Mouse (Mus musculus) CH12.LX (cell line): ENCODE measurements around the gene Zdhhc23. TPM values are rescaled to one million over a fixed set of nuclear protein-coding genes. Genes with fewer than 3 reads are reported as not detected.

Source experiments
- DNase-seq: peaks from one replicate; pipeline ENCODE4 v3.0.0-alpha.2; 2013; ENCODE audit errors: extremely low read depth
- H3K27ac ChIP-seq: 2 replicates; pipeline ENCODE4 v1.5.1; 2012; ENCODE audit warnings: low read depth, mild to moderate bottlenecking, control low read depth, moderate library complexity; ENCODE audit not compliant: insufficient read depth
- H3K27me3 ChIP-seq: replicated peaks from 2 replicates; pipeline ENCODE3; 2012; ENCODE audit warnings: inconsistent platforms
- H3K36me3 ChIP-seq, 2 experiments: replicated peaks in 1 of 2; 2 replicates each; pipeline versions ENCODE3 to v1.6.1; 2012; ENCODE audit warnings: inconsistent platforms in 1 of 2, low read length in 1 of 2, mild to moderate bottlenecking in 1 of 2, mixed read lengths in 1 of 2, moderate library complexity in 1 of 2; ENCODE audit not compliant: control insufficient read depth in 1 of 2, insufficient read depth in 1 of 2
- H3K4me1 ChIP-seq, 2 experiments: 2 replicates each; pipeline ENCODE4 v1.6.1; 2012; ENCODE audit warnings: inconsistent platforms in 1 of 2, moderate library complexity in 1 of 2; ENCODE audit not compliant: insufficient read depth in 2 of 2, control insufficient read depth in 1 of 2
- H3K4me2 ChIP-seq: 2 replicates; pipeline ENCODE4 v1.6.1; 2012; ENCODE audit warnings: low read depth, mild to moderate bottlenecking, control low read depth; ENCODE audit not compliant: poor library complexity, insufficient read depth, severe bottlenecking
- H3K4me3 ChIP-seq, 3 experiments: fragments of 150-350 bp in 1 of 3; sonication (generic) in 1 of 3; replicated peaks in 1 of 3; 2 replicates each; pipeline versions ENCODE3 to v1.5.1; 2011 to 2012; ENCODE audit warnings: low read depth in 2 of 3, low read length in 2 of 3, mild to moderate bottlenecking in 2 of 3, moderate library complexity in 2 of 3, control low read depth in 1 of 3, improper control_type of control experiment in 1 of 3, inconsistent platforms in 1 of 3, mixed read lengths in 1 of 3; ENCODE audit not compliant: poor library complexity in 1 of 3
- H3K79me2 ChIP-seq: replicated peaks from 2 replicates; pipeline ENCODE4 v1.6.1; 2012; ENCODE audit warnings: mild to moderate bottlenecking, moderate library complexity; ENCODE audit not compliant: control insufficient read depth, poor library complexity, insufficient read depth, severe bottlenecking; ENCODE audit errors: extremely low read depth
- H3K9ac ChIP-seq: 2 replicates; pipeline ENCODE4 v1.6.1; 2012; ENCODE audit warnings: low read depth, mild to moderate bottlenecking, control low read depth, moderate library complexity; ENCODE audit not compliant: insufficient read depth
- H3K9me3 ChIP-seq: replicated peaks from 2 replicates; pipeline ENCODE3; 2012; ENCODE audit warnings: low read length, inconsistent platforms, mixed read lengths
- BHLHE40 ChIP-seq: IDR thresholded peaks from 2 replicates; pipeline ENCODE4 v1.6.1; 2011; ENCODE audit warnings: mild to moderate bottlenecking, low read depth, low read length, improper control_type of control experiment
- ELF1 ChIP-seq: IDR thresholded peaks from 2 replicates; pipeline ENCODE4 v1.6.1; 2014; ENCODE audit warnings: low read depth, mild to moderate bottlenecking, inconsistent platforms, low read length, improper control_type of control experiment
- EP300 ChIP-seq: IDR thresholded peaks from 2 replicates; pipeline ENCODE4 v1.6.1; 2011; ENCODE audit warnings: low read length, improper control_type of control experiment
- ETS1 ChIP-seq: conservative IDR thresholded peaks from 2 replicates; pipeline ENCODE4 v1.6.1; 2012; ENCODE audit warnings: low read depth, mild to moderate bottlenecking, inconsistent platforms, low read length, improper control_type of control experiment, moderate library complexity
- GABPA ChIP-seq: IDR thresholded peaks from 2 replicates; pipeline ENCODE4 v1.6.1; 2012; ENCODE audit warnings: low read depth, low read length, improper control_type of control experiment, inconsistent platforms; ENCODE audit not compliant: insufficient replicate concordance
- IRF4 ChIP-seq: IDR thresholded peaks from 2 replicates; pipeline ENCODE4 v1.6.1; 2014; ENCODE audit warnings: low read depth, mild to moderate bottlenecking, inconsistent platforms, low read length, improper control_type of control experiment
- JUND ChIP-seq: conservative IDR thresholded peaks from 2 replicates; pipeline ENCODE4 v1.6.1; 2011; ENCODE audit warnings: low read depth, low read length, improper control_type of control experiment
- MAFK ChIP-seq: IDR thresholded peaks from 2 replicates; pipeline ENCODE4 v1.6.1; 2011; ENCODE audit warnings: low read length, improper control_type of control experiment; ENCODE audit not compliant: insufficient replicate concordance
- MEF2A ChIP-seq: IDR thresholded peaks from 2 replicates; pipeline ENCODE4 v1.6.1; 2014; ENCODE audit warnings: low read depth, mild to moderate bottlenecking, inconsistent platforms, low read length, improper control_type of control experiment, borderline replicate concordance
- MXI1 ChIP-seq: IDR thresholded peaks from 2 replicates; pipeline ENCODE4 v1.6.1; 2011; ENCODE audit warnings: mild to moderate bottlenecking, low read depth, low read length, improper control_type of control experiment
- MYC ChIP-seq: IDR thresholded peaks from 2 replicates; pipeline ENCODE4 v1.6.1; 2011; ENCODE audit warnings: low read depth, mild to moderate bottlenecking, improper control_type of control experiment, low read length
- NRF1 ChIP-seq: IDR thresholded peaks from 2 replicates; pipeline ENCODE4 v1.6.1; 2014; ENCODE audit warnings: low read depth, mild to moderate bottlenecking, inconsistent platforms, low read length, improper control_type of control experiment, moderate library complexity
- POLR2A ChIP-seq: IDR thresholded peaks from 2 replicates; pipeline ENCODE4 v1.6.1; 2011; ENCODE audit warnings: low read depth, mild to moderate bottlenecking, improper control_type of control experiment, low read length
- SIN3A ChIP-seq: IDR thresholded peaks from 2 replicates; pipeline ENCODE4 v1.6.1; 2012; ENCODE audit warnings: low read length, improper control_type of control experiment, inconsistent platforms
- UBTF ChIP-seq: IDR thresholded peaks from 2 replicates; pipeline ENCODE4 v1.6.1; 2012; ENCODE audit warnings: low read depth, mild to moderate bottlenecking, inconsistent platforms, low read length, improper control_type of control experiment, moderate library complexity
- ZC3H11A ChIP-seq: IDR thresholded peaks from 2 replicates; pipeline ENCODE4 v1.6.1; 2012; ENCODE audit warnings: low read depth, mild to moderate bottlenecking, inconsistent platforms, low read length, improper control_type of control experiment
- ZKSCAN1 ChIP-seq: IDR thresholded peaks from 2 replicates; pipeline ENCODE4 v1.6.1; 2012; ENCODE audit warnings: low read depth, inconsistent platforms, low read length, improper control_type of control experiment, borderline replicate concordance
- ZMIZ1 ChIP-seq: IDR thresholded peaks from 2 replicates; pipeline ENCODE4 v1.6.1; 2012; ENCODE audit warnings: low read depth, mild to moderate bottlenecking, inconsistent platforms, low read length, improper control_type of control experiment
- ZNF384 ChIP-seq: IDR thresholded peaks from 2 replicates; pipeline ENCODE4 v1.6.1; 2012; ENCODE audit warnings: low read depth, low read length, improper control_type of control experiment, inconsistent platforms
- dilution Hi-C: fragments of 300-500 bp; cut with MboI; formaldehyde crosslinking; loops from 2 replicates; pipeline ENCODE4 v1.14.3; 2020; ENCODE audit warnings: low sequenced_read_pairs; ENCODE audit not compliant: extremely low pct_unique_long_range_greater_than_20kb, extremely low pct_ligation_motif_present
- in situ Hi-C: fragments of 300-500 bp; cut with MboI; formaldehyde crosslinking; loops from 3 replicates; pipeline ENCODE4 v1.14.3; 2019; ENCODE audit warnings: low sequenced_read_pairs, low pct_ligation_motif_present, low pct_unique_long_range_greater_than_20kb, mixed read lengths
- polyA plus RNA-seq: library from polyadenylated mRNA; unstranded; fragments of >175 nt; gene quantifications from 2 replicates; pipeline ENCODE4 v1.2.1, GENCODE M21; 2012; ENCODE audit warnings: low read depth; ENCODE audit not compliant: insufficient read length
- total RNA-seq, 2 experiments: library from RNA; depleted of rRNA; stranded (reverse); fragments of 300-350 nt in 1 of 2; fragments of >200 nt in 1 of 2; gene quantifications; 2 replicates each; pipeline ENCODE4 v1.2.3; 2012 to 2014

The Zdhhc23 gene
- total and polyA plus RNA-seq, 3 experiments = 0.20 to 0.68 (median 0.46) TPM

DNA sequence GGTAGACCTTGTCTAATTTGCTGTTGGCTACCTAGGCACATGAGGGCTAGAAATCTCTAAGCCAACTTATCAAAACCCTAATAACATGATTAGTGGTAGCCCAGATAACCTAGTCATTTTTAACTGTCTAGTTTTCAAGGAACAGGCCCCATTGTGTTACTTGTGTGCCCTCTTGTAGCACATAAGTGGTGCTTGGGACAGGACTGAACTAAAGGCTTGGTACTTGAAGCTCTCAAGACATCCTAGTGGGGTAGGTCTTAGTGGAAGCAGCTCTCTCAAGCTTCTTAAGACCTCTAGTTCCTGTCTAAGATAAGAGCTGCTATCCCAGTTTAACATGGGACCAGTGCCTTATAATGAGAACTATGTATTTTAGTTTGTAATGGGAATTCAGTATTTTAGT lies 49.0 kb downstream of the Zdhhc23 start:
- in situ Hi-C loops = no loop called here
- no peak for DNase-seq
- no peak for TF ChIP-seq GABPA
- Histone ChIP-seq H3K36me3 (peaks cover 0 to 47% of the 10 kb centered on the region in 2 experiments), H3K9me3 (no peaks in the 10 kb centered on the region), H3K4me1 (no peaks in the 10 kb centered on the region), H3K27me3 (no peaks in the 10 kb centered on the region), H3K9ac (no peak overlapping the region), H3K27ac (no peak overlapping the region), H3K4me3 (no peak overlapping the region), H3K79me2 (no peaks in the 10 kb centered on the region), H3K4me2 (no peak overlapping the region)
- dilution Hi-C loops = no loop called here

DNA sequence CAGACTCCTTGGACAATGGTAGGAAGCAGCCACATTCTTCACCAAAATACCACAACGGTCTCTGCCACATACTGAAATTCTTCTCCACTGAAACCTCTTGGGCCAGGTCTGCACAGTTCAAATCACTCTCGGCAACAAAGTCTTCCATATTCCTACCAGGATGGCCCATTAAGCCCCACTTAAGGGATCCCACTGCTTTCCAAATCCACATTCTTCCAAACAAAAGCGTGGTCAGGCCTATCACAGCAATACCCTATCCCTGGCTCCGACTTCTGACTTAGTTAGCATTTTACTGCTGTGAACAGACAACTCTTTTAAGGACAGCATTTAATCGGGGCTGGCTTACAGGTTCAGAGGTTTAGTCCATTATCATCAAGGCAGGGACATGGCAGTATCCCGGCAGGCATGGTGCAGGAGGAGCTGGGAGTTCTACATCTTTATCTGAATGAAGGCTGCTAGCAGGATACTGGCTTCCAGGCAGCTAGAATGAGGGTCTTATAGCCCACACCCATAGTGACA lies 53.2 kb downstream of the Zdhhc23 start, which contains the start of gene Qtrt2:
Gene Qtrt2 (minus strand): TSS at position 469 of the 519 bp plus-strand sequence.
- peaks cover 2 to 34% of the 10 kb centered on the region in 2 experiments for H3K36me3 ChIP-seq
- dilution Hi-C loops = no loop called here
- no peak within 1 kb of the TSS for H3K4me3 ChIP-seq

DNA sequence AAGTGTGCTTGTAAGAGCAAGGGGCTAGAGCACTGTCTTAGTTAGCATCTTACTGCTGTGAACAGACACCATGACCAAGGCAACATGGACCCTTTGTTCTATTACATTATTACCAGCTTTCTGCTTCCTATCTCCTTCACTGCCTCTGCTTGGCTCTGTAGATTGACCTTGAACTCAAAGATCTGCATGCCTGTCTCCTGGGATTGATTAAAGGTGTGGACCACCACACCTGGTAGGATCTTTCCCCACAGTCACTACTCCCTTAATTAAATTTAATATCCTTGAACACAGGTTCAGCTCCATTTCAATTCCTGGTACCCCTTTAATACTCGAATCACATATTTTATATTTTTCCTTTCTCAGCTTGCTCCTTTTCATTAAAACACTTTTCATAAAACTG lies 53.7 kb downstream of the Zdhhc23 start:
- dilution Hi-C loops = no loop called here
- in situ Hi-C loops = no loop called here
- DNase-seq = no peak

More for the DNA sequence above, 53.2 kb downstream of the Zdhhc23 start, which contains the start of gene Qtrt2:
- H3K4me2 ChIP-seq = no peak within 1 kb of the TSS
- no peaks in the 10 kb centered on the region for H3K79me2 ChIP-seq
- H3K4me1 ChIP-seq = no peaks in the 10 kb centered on the region
- no peak within 1 kb of the TSS for H3K9ac ChIP-seq
- no peaks in the 10 kb centered on the region for H3K9me3 ChIP-seq
- no peak for DNase-seq
- TF ChIP-seq SIN3A = no peak
- no peak for TF ChIP-seq IRF4
- TF ChIP-seq MYC = no peak
- TF ChIP-seq UBTF = no peak
- no peak for TF ChIP-seq EP300
- TF ChIP-seq BHLHE40 = no peak
- TF ChIP-seq MEF2A = no peak
- TF ChIP-seq ZC3H11A = no peak
- TF ChIP-seq POLR2A = no peak
- no peak for TF ChIP-seq MXI1
- H3K27ac ChIP-seq = no peak within 1 kb of the TSS
- in situ Hi-C loops = no loop called here
- no peaks in the 10 kb centered on the region for H3K27me3 ChIP-seq

More for the DNA sequence above, 53.7 kb downstream of the Zdhhc23 start:
- Histone ChIP-seq H3K27ac (no peak overlapping the region), H3K36me3 (peaks cover 2 to 31% of the 10 kb centered on the region in 2 experiments), H3K79me2 (no peaks in the 10 kb centered on the region), H3K4me1 (no peaks in the 10 kb centered on the region), H3K27me3 (no peaks in the 10 kb centered on the region), H3K9me3 (no peaks in the 10 kb centered on the region), H3K4me2 (no peak overlapping the region), H3K9ac (no peak overlapping the region), H3K4me3 (no peak overlapping the region)
- TF ChIP-seq POLR2A = no peak
- TF ChIP-seq EP300 = no peak
- no peak for TF ChIP-seq MAFK
- TF ChIP-seq ZKSCAN1 = no peak
- no peak for TF ChIP-seq ETS1
- no peak for TF ChIP-seq ZNF384
- no peak for TF ChIP-seq ELF1
- TF ChIP-seq JUND = no peak
- TF ChIP-seq BHLHE40 = no peak
- TF ChIP-seq ZMIZ1 = no peak
- TF ChIP-seq NRF1 = no peak
